Mouse (Mus musculus) brain, embryonic 14.5 days (tissue): ENCODE data around the gene Pfkm.

Source experiments
- CTCF ChIP-seq: fragments of 200-500 bp; IDR thresholded peaks from 2 replicates; pipeline ENCODE4 v1.5.1; 2012; ENCODE audit warnings: inconsistent platforms, mild to moderate bottlenecking, moderate library complexity, borderline replicate concordance; ENCODE audit not compliant: insufficient read depth, insufficient read length; ENCODE audit errors: extremely low read depth
- POLR2A ChIP-seq: fragments of 200-500 bp; IDR thresholded peaks from 2 replicates; pipeline ENCODE4 v1.6.1; 2012; ENCODE audit warnings: mild to moderate bottlenecking, inconsistent platforms, borderline replicate concordance; ENCODE audit not compliant: poor library complexity, insufficient read depth, insufficient read length, severe bottlenecking; ENCODE audit errors: extremely low read depth

GRCm38 (mm10) chr15:98115779-98116163 is 23.4 kb downstream of the Pfkm start:
- TF ChIP-seq CTCF (no peak), POLR2A (no peak)
